Mouse (Mus musculus) stomach, postnatal 0 days (tissue): ENCODE measurements around the gene Cpsf7. TPM values are rescaled to one million over a fixed set of nuclear protein-coding genes. Genes with fewer than 3 reads are reported as not detected.

ENCODE experiments used
- ATAC-seq: fragments of 200-750 bp; cut with Nextera tagmentation; 2 replicates; pipeline ENCODE4 v1.8.0; 2017; ENCODE audit not compliant: low FRiP score, low TSS enrichment
- DNase-seq: peaks from one replicate; pipeline ENCODE4 v3.0.0-alpha.2; 2016; ENCODE audit warnings: low spot score
- H3K27ac ChIP-seq: fragments of 300-500 bp; sonication (generic); replicated peaks from 2 replicates; pipeline ENCODE4 v1.5.1; 2014; ENCODE audit warnings: mild to moderate bottlenecking, control low read depth
- H3K27me3 ChIP-seq: fragments of 300-500 bp; sonication (generic); 2 replicates; pipeline ENCODE4 v1.6.1; 2014; ENCODE audit warnings: low read length; ENCODE audit not compliant: control insufficient read depth, insufficient read depth
- H3K36me3 ChIP-seq: fragments of 300-500 bp; sonication (generic); 2 replicates; pipeline ENCODE4 v1.6.1; 2014; ENCODE audit warnings: low read length, mixed read lengths; ENCODE audit not compliant: control insufficient read depth, insufficient read depth
- H3K4me1 ChIP-seq: fragments of 300-500 bp; sonication (generic); replicated peaks from 2 replicates; pipeline ENCODE4 v1.6.1; 2014; ENCODE audit warnings: antibody characterized with exemption; ENCODE audit not compliant: control insufficient read depth, insufficient read depth
- H3K4me2 ChIP-seq: fragments of 300-500 bp; sonication (generic); replicated peaks from 2 replicates; pipeline ENCODE4 v1.6.1; 2014; ENCODE audit warnings: low read depth, mild to moderate bottlenecking, control low read depth, moderate library complexity
- H3K4me3 ChIP-seq: fragments of 300-500 bp; sonication (generic); 2 replicates; pipeline ENCODE4 v1.5.1; 2014; ENCODE audit warnings: low read depth, low read length, control low read depth
- H3K9ac ChIP-seq: fragments of 300-500 bp; sonication (generic); 2 replicates; pipeline ENCODE4 v1.6.1; 2014; ENCODE audit warnings: mild to moderate bottlenecking, low read length, control low read depth, mixed read lengths
- H3K9me3 ChIP-seq: fragments of 300-500 bp; sonication (generic); 2 replicates; pipeline ENCODE4 v1.6.1; 2016; ENCODE audit warnings: low read length; ENCODE audit not compliant: control insufficient read depth
- CTCF ChIP-seq: IDR thresholded peaks from 2 replicates; pipeline ENCODE4 v1.5.1; 2016; ENCODE audit warnings: antibody characterized with exemption, low read depth, mild to moderate bottlenecking, moderate library complexity
- EP300 ChIP-seq: optimal IDR thresholded peaks from 2 replicates; pipeline ENCODE3; 2016; ENCODE audit warnings: antibody characterized with exemption
- WGBS: fragments of 180-500 bp; shearing (Covaris S2); extraction: QIAGEN DNeasy Blood & Tissue Kit; methylation state at CpG from one replicate; pipeline ENCODE4 v1.1.7; 2014; 5-methylcytosine and 5-hydroxymethylcytosine counted together
- polyA plus RNA-seq: library from polyadenylated mRNA; unstranded; fragments of >200 nt; fragmentation: Nextera tagmentation; extraction: Ambion mirVana; gene quantifications from 2 replicates; pipeline ENCODE4 v1.2.1, GENCODE M21; 2015

Cpsf7 gene
- polyA plus RNA-seq, 1 experiment from 2014 or later: 12.5 TPM

GRCm38 (mm10) chr19:10523483-10524080, 1.5 kb upstream of the Cpsf7 start:
- Histone ChIP-seq H3K27me3 (no peaks in the 10 kb centered on the region), H3K4me3 (no peak overlapping the region), H3K27ac (no peak overlapping the region), H3K4me1 (peaks cover 3% of the 10 kb centered on the region; the same call in 1 of the 2 replicates), H3K36me3 (peaks cover 2% of the 10 kb centered on the region; the same call in 1 of the 2 replicates), H3K9me3 (no peaks in the 10 kb centered on the region), H3K4me2 (no peak overlapping the region), H3K9ac (no peak overlapping the region)
- WGBS: 69% methylated on average over 5 of the region's 5 CpGs
- DNase-seq: no peak
- TF ChIP-seq EP300 (no peak), CTCF (no peak)
- ATAC-seq: no peak

- WGBS: under 1% methylated on average over 19 of the region's 19 CpGs
- Histone ChIP-seq H3K36me3 (peaks cover 2% of the 10 kb centered on the region; the same call in 1 of the 2 replicates), H3K4me1 (peaks cover 3% of the 10 kb centered on the region; the same call in 1 of the 2 replicates), H3K9me3 (no peaks in the 10 kb centered on the region), H3K27ac (peak overlapping the region; percentile 100), H3K9ac (peak overlapping the region; percentile 99), H3K4me3 (peak overlapping the region; percentile 97), H3K27me3 (no peaks in the 10 kb centered on the region), H3K4me2 (peak overlapping the region; percentile 79)
- ATAC-seq (no peak), DNase-seq (no peak)
- TF ChIP-seq EP300 (no peak), CTCF (no peak)
Observed at GRCm38 (mm10) chr19:10524784-10525105, 321 bp upstream of the Cpsf7 start.

- Histone ChIP-seq H3K36me3 (peaks cover 2% of the 10 kb centered on the region; the same call in 1 of the 2 replicates), H3K9me3 (no peaks in the 10 kb centered on the region), H3K4me1 (peaks cover 3% of the 10 kb centered on the region; the same call in 1 of the 2 replicates), H3K4me3 (peak within 1 kb of the TSS; percentile 97), H3K9ac (peak within 1 kb of the TSS; percentile 99), H3K4me2 (peak within 1 kb of the TSS; percentile 79), H3K27me3 (no peaks in the 10 kb centered on the region), H3K27ac (peak within 1 kb of the TSS; percentile 100)
- TF ChIP-seq EP300 (peak; percentile 61), CTCF (peak; percentile 75)
- ATAC-seq (peak; percentile 10; the same call in 1 of the 2 replicates), DNase-seq (peak; percentile 33)
- WGBS: under 1% methylated on average over 11 of the region's 11 CpGs
Observed at GRCm38 (mm10) chr19:10525910-10526309, 844 bp downstream of the Cpsf7 start, which contains the start of gene Sdhaf2. TSS of gene Sdhaf2 (minus strand) at chr19:10526142.

- TF ChIP-seq CTCF (peak; percentile 49), EP300 (no peak)
- Histone ChIP-seq H3K4me3 (no peak overlapping the region), H3K9me3 (no peaks in the 10 kb centered on the region), H3K9ac (no peak overlapping the region), H3K4me2 (no peak overlapping the region), H3K27ac (no peak overlapping the region), H3K36me3 (peaks cover 14% of the 10 kb centered on the region), H3K27me3 (no peaks in the 10 kb centered on the region), H3K4me1 (peaks cover 3% of the 10 kb centered on the region; the same call in 1 of the 2 replicates)
- DNase-seq (no peak), ATAC-seq (no peak)
- WGBS: 97% methylated on average over 1 of the region's 1 CpGs
Observed at GRCm38 (mm10) chr19:10530082-10530481, 5.0 kb downstream of the Cpsf7 start.

GRCm38 (mm10) chr19:10539454-10539853, 14.4 kb downstream of the Cpsf7 start:
- no peaks in the 10 kb centered on the region for H3K9me3 ChIP-seq
- ATAC-seq: no peak
- no peak overlapping the region for H3K9ac ChIP-seq
- H3K4me1 ChIP-seq: no peaks in the 10 kb centered on the region
- TF ChIP-seq EP300 (no peak), CTCF (no peak)
- peaks cover 40% of the 10 kb centered on the region for H3K36me3 ChIP-seq
- no peaks in the 10 kb centered on the region for H3K27me3 ChIP-seq
- no peak overlapping the region for H3K27ac ChIP-seq
- no peak for DNase-seq
- H3K4me2 ChIP-seq: no peak overlapping the region
- H3K4me3 ChIP-seq: no peak overlapping the region
- WGBS: 91% methylated on average over 5 of the region's 5 CpGs
